Mouse (Mus musculus): ENCODE measurements around the gene Rorb.

- no peak for TF ChIP-seq CTCF (IDR thresholded peaks at IDR 0.05; ENCODE audit: insufficient read depth, low read length)
- TF ChIP-seq POLR2A (IDR thresholded peaks at IDR 0.05; ENCODE audit: borderline replicate concordance, extremely low read depth, low read depth, low read length), result no peak
Observed at GRCm38 (mm10) chr19:18888491-18889116, 222.4 kb downstream of the Rorb start.
